Mouse (Mus musculus): Measurements from ENCODE around the gene Fam25c. TPM values are rescaled to one million over a fixed set of nuclear protein-coding genes. Genes with fewer than 3 reads are reported as not detected.

Gene Fam25c
- polyA plus RNA-seq, 1 experiment from 2014 or later: not detected

DNA sequence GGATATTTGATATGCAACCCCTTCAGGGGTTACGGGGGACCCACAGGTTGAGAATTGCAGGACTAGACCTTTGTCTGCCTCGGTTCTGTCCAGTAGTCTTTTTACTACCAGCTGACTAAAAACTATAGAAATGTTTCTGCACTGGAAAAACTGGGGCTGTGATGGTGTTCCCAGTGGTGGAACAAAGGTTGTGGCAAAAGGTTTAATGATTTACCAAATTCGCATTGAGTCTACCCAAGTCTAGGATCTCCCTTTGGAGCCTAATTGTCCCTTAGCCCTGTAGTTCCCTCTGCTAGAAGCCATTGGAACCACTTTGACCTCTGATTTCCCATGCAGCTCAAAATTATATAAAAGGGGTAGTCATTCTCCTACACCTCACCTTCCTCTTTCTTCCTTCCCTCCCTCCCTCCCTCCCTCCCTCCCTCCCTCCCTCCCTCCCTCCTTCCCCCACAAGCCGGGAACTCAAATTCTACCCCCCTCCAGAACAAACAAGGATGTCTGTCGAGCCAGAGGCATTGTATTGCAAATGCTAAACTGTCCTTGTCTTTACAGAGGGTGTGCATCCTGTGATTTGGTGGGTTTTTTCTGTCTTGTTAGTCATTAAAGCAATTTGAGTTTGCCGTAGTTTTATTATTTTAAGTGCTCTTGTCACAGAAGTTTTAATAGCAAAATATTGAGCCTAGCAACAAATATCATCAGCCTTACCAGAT is 42.7 kb downstream of the Fam25c start:
- DNase-seq (ENCODE audit: low spot score): no peak
- Histone ChIP-seq H3K4me1 (peaks cover 37% of the 10 kb centered on the region), H3K27ac (replicated peaks) (peak overlapping the region; percentile 29; the same call in 1 of the 2 replicates), H3K9me3 (replicated peaks) (no peaks in the 10 kb centered on the region), H3K4me3 (peak overlapping the region; percentile 95), H3K27me3 (ENCODE audit: low read depth, poor library complexity, severe bottlenecking) (no peaks in the 10 kb centered on the region), H3K36me3 (peaks cover 20% of the 10 kb centered on the region)
- WGBS: 31% methylated on average over 5 of the region's 6 CpGs

DNA sequence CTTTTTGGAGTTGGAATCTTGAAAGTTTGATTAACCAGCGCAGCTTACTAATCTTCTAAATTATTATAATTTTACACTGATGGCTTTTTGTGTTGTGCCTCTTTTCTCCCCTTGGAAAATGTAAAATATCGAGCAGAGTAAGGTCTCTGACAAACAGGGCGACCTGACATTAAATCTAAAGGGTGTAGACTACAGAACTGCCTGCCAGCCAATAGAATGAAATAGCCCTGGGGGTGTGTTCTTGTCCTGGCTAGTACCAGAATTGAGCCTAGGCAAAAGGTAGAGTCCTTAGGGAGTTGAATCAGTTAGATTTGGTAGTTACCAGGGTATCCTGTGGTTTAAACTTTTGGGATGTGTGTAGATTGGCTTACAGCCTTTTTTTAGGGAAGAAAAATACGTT is 43.5 kb downstream of the Fam25c start:
- DNase-seq (ENCODE audit: low spot score): no peak
- no peaks in the 10 kb centered on the region for H3K9me3 ChIP-seq (replicated peaks)
- 5% methylated on average over 4 of the region's 4 CpGs for WGBS
- H3K4me3 ChIP-seq: peak overlapping the region; percentile 95
- peak overlapping the region; percentile 99 for H3K27ac ChIP-seq (replicated peaks)
- peaks cover 12% of the 10 kb centered on the region for H3K36me3 ChIP-seq
- no peaks in the 10 kb centered on the region for H3K27me3 ChIP-seq (ENCODE audit: low read depth, poor library complexity, severe bottlenecking)
- peaks cover 37% of the 10 kb centered on the region for H3K4me1 ChIP-seq

DNA sequence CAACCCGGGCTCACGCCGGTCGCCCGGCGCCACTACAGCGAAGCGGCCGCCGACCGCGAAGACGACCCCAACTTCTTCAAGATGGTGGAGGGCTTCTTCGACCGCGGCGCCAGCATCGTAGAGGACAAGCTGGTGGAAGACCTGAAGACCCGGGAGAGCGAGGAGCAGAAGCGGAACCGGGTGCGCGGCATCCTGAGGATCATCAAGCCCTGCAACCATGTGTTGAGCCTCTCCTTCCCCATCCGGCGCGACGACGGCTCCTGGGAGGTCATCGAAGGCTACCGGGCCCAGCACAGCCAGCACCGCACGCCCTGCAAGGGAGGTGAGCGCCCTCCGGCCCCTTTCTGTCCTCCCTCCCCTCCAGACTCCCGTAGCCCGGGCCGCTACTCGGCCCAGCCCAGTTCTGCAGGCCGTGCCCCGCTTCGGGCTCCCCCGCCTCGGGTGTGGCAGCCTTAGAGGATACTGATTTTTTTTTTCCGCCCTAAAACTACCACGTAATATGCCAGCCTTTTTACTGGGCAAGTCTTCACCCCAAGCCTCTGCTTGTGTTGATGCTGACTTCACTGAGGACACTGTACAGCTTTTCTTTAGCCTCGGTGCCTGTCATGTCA is 44.1 kb downstream of the Fam25c start:
- Histone ChIP-seq H3K4me1 (peaks cover 37% of the 10 kb centered on the region), H3K9me3 (replicated peaks) (no peaks in the 10 kb centered on the region), H3K27ac (replicated peaks) (peak overlapping the region; percentile 99), H3K27me3 (ENCODE audit: low read depth, poor library complexity, severe bottlenecking) (no peaks in the 10 kb centered on the region), H3K4me3 (peak overlapping the region; percentile 95), H3K36me3 (peaks cover 6% of the 10 kb centered on the region)
- under 1% methylated on average over 47 of the region's 47 CpGs for WGBS
- DNase-seq (ENCODE audit: low spot score): no peak

GRCm38 (mm10) chr14:34310234-34310965 is 44.8 kb downstream of the Fam25c start, which contains the start of the genes Shld2 and Glud1:
TSS of gene Shld2 (minus strand) at chr14:34310493.
TSS of gene Glud1 (plus strand) at chr14:34310727.
- Histone ChIP-seq H3K9me3 (replicated peaks) (no peaks in the 10 kb centered on the region), H3K27me3 (ENCODE audit: low read depth, poor library complexity, severe bottlenecking) (no peaks in the 10 kb centered on the region), H3K4me1 (peaks cover 37% of the 10 kb centered on the region), H3K27ac (replicated peaks) (peak within 1 kb of the TSS; percentile 99), H3K36me3 (peaks cover 4% of the 10 kb centered on the region), H3K4me3 (peak within 1 kb of the TSS; percentile 95)
- WGBS: under 1% methylated on average over 98 of the region's 100 CpGs
- DNase-seq (ENCODE audit: low spot score): peak; percentile 96

DNA sequence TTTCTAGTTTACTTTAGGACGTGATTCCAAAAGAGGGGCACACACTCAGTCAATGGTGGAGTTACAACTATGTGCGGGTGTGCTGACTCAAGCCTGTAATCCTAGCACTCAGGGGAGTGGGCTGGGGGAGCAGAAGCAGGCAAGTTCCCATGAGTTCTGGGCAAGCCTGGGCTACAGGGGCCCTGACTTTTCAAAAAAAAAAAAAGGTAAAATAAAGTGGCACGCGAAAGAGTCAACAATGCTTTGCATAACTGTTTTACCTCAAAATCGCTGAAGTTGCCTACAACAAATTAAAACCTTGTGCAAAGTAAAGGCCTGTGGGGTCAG is 45.4 kb downstream of the Fam25c start:
- 13% methylated on average over 5 of the region's 5 CpGs for WGBS
- peaks cover 4% of the 10 kb centered on the region for H3K36me3 ChIP-seq
- H3K27me3 ChIP-seq (ENCODE audit: low read depth, poor library complexity, severe bottlenecking): no peaks in the 10 kb centered on the region
- peak overlapping the region; percentile 99 for H3K27ac ChIP-seq (replicated peaks)
- peak overlapping the region; percentile 95 for H3K4me3 ChIP-seq
- H3K4me1 ChIP-seq: peaks cover 33% of the 10 kb centered on the region
- DNase-seq (ENCODE audit: low spot score): no peak
- no peaks in the 10 kb centered on the region for H3K9me3 ChIP-seq (replicated peaks)

DNA sequence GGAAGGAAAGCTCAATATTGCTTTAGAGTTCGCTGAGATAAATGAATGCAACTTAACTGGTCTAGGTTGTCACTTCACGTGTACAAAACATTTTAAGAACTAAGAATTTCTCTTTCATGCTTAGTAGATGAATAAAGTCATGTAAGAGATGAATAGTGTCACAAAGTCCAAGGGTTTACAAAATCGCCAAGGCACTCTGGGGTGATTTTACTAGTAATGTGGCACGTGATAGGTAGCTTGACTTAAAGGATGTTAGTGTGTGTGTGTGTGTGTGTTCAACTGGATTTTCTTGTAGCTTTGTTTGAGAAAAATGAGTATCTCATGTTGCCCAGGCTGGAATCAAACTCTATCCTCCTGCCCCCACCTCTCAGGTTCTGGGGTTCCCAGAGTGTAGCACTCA is 46.0 kb downstream of the Fam25c start:
- no peaks in the 10 kb centered on the region for H3K27me3 ChIP-seq (ENCODE audit: low read depth, poor library complexity, severe bottlenecking)
- peaks cover 31% of the 10 kb centered on the region for H3K4me1 ChIP-seq
- H3K4me3 ChIP-seq: no peak overlapping the region
- no peak for DNase-seq (ENCODE audit: low spot score)
- 93% methylated on average over 4 of the region's 4 CpGs for WGBS
- no peak overlapping the region for H3K27ac ChIP-seq (replicated peaks)
- peaks cover 4% of the 10 kb centered on the region for H3K36me3 ChIP-seq
- no peaks in the 10 kb centered on the region for H3K9me3 ChIP-seq (replicated peaks)

- no peaks in the 10 kb centered on the region for H3K27me3 ChIP-seq (ENCODE audit: low read depth, poor library complexity, severe bottlenecking)
- WGBS: 45% methylated on average over 5 of the region's 5 CpGs
- no peaks in the 10 kb centered on the region for H3K36me3 ChIP-seq
- H3K4me3 ChIP-seq: no peak overlapping the region
- H3K9me3 ChIP-seq (replicated peaks): no peaks in the 10 kb centered on the region
- no peaks in the 10 kb centered on the region; the same call in 1 of the 2 replicates for H3K4me1 ChIP-seq
- no peak overlapping the region for H3K27ac ChIP-seq (replicated peaks)
- no peak for DNase-seq (ENCODE audit: low spot score)
Observed at GRCm38 (mm10) chr14:34303265-34303680, 52.0 kb downstream of the Fam25c start.

- Histone ChIP-seq H3K9me3 (replicated peaks) (no peaks in the 10 kb centered on the region), H3K4me3 (no peak overlapping the region), H3K36me3 (no peaks in the 10 kb centered on the region), H3K27ac (replicated peaks) (no peak overlapping the region), H3K4me1 (peaks cover under 1% of the 10 kb centered on the region; the same call in 1 of the 2 replicates), H3K27me3 (ENCODE audit: low read depth, poor library complexity, severe bottlenecking) (no peaks in the 10 kb centered on the region)
- 83% methylated on average over 5 of the region's 5 CpGs for WGBS
- no peak for DNase-seq (ENCODE audit: low spot score)
Observed at GRCm38 (mm10) chr14:34302681-34303242, 52.5 kb downstream of the Fam25c start.

Other genes starting within 250 kb of the Fam25c start
- gene Npy4r, start 202.9 kb downstream of the Fam25c start, polyA plus RNA-seq (2016; fragmentation: Nextera tagmentation; extraction: Ambion mirVana): 0.04 TPM in 1 of 2 replicates, not detected in the other
- gene Gprin2, start 153.8 kb downstream of the Fam25c start, polyA plus RNA-seq (2016; fragmentation: Nextera tagmentation; extraction: Ambion mirVana): 0.35 and 1.9 TPM in 2 replicates
- 0.11 and 0.37 TPM in 2 replicates for gene Syt15, start 135.8 kb downstream of the Fam25c start, polyA plus RNA-seq (2016; fragmentation: Nextera tagmentation; extraction: Ambion mirVana)
- 6.6 and 7.1 TPM in 2 replicates for gene Shld2, start 44.9 kb downstream of the Fam25c start, polyA plus RNA-seq (2016; fragmentation: Nextera tagmentation; extraction: Ambion mirVana)
- gene Glud1, start 44.7 kb downstream of the Fam25c start, polyA plus RNA-seq (2016; fragmentation: Nextera tagmentation; extraction: Ambion mirVana): 75.5 and 79.6 TPM in 2 replicates
- 30.8 and 56.1 TPM in 2 replicates for gene Sncg, start 19.4 kb upstream of the Fam25c start, polyA plus RNA-seq (2016; fragmentation: Nextera tagmentation; extraction: Ambion mirVana)
- gene Mmrn2, start 20.0 kb upstream of the Fam25c start, polyA plus RNA-seq (2016; fragmentation: Nextera tagmentation; extraction: Ambion mirVana): 6.3 and 8.2 TPM in 2 replicates
- 38.1 and 38.7 TPM in 2 replicates for gene Bmpr1a, start 147.9 kb upstream of the Fam25c start, polyA plus RNA-seq (2016; fragmentation: Nextera tagmentation; extraction: Ambion mirVana)
- not detected in 2 replicates for gene 9230112D13Rik, start 167.4 kb upstream of the Fam25c start, polyA plus RNA-seq (2016; fragmentation: Nextera tagmentation; extraction: Ambion mirVana)
- 0.02 TPM in 1 of 2 replicates, not detected in the other for gene Ldb3, start 233.2 kb upstream of the Fam25c start, polyA plus RNA-seq (2016; fragmentation: Nextera tagmentation; extraction: Ambion mirVana)
- gene Opn4, start 244.7 kb upstream of the Fam25c start, polyA plus RNA-seq (2016; fragmentation: Nextera tagmentation; extraction: Ambion mirVana): 0.12 and 0.35 TPM in 2 replicates

Measured in midbrain, embryonic 10.5 days (tissue).